Mouse (Mus musculus): ENCODE measurements around the gene Adat2.

DNA sequence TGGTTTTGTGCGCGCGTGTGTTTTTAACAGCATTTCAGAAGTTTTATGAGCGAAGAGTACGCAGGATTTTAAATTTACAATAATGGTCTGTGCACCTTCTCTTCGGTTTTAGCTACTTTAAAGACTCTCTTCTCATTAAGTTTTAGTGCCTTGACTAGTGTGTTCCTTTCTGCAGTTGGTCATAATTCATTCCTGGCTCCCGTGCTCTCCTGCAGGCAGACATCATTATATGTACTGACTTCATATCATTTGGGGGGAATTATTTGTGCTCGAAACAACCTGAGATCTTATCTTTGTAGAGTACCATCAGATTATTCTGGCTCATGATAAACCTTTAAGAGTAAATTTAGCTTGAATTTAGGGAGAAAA is 12.4 kb downstream of the Adat2 start:
- TF ChIP-seq CTCF (IDR thresholded peaks at IDR 0.05; ENCODE audit: control insufficient read depth, insufficient read depth, low read length), result no peak
- no peak for TF ChIP-seq POLR2A (IDR thresholded peaks at IDR 0.05; ENCODE audit: borderline replicate concordance, control insufficient read depth, low read depth, low read length)
